Mouse (Mus musculus): Measurements from ENCODE around the gene Zfp94. TPM values are rescaled to one million over a fixed set of nuclear protein-coding genes. Genes with fewer than 3 reads are reported as not detected.

Zfp94 gene
- polyA plus RNA-seq, 1 experiment from 2014 or later: 19.2 TPM

GRCm38 (mm10) chr7:24326273-24327135 lies 10.0 kb upstream of the Zfp94 start:
- H3K27ac ChIP-seq (replicated peaks; ENCODE audit: low read depth, low read length): no peak overlapping the region
- no peaks in the 10 kb centered on the region for H3K36me3 ChIP-seq (ENCODE audit: control insufficient read depth, insufficient read depth, low read length)
- H3K4me3 ChIP-seq (replicated peaks; ENCODE audit: low read depth, low read length): peak overlapping the region; percentile 25; the same call in 1 of the 2 replicates
- H3K9me3 ChIP-seq (ENCODE audit: control insufficient read depth, low read length): peaks cover 8% of the 10 kb centered on the region; the same call in 1 of the 2 replicates
- peak overlapping the region; percentile 50 for H3K4me2 ChIP-seq (ENCODE audit: low read length)
- DNase-seq (peak; percentile 48), ATAC-seq (ENCODE audit: low FRiP score, low TSS enrichment) (no peak)
- WGBS: 36% methylated on average over 20 of the region's 20 CpGs
- H3K9ac ChIP-seq (replicated peaks; ENCODE audit: low read length): no peak overlapping the region
- no peaks in the 10 kb centered on the region for H3K4me1 ChIP-seq (ENCODE audit: control insufficient read depth, insufficient read depth, low read length)
- H3K27me3 ChIP-seq (ENCODE audit: control insufficient read depth, insufficient read depth, low read length): no peaks in the 10 kb centered on the region

- ATAC-seq (ENCODE audit: low FRiP score, low TSS enrichment) (no peak), DNase-seq (peak; percentile 58)
- WGBS: 11% methylated on average over 13 of the region's 13 CpGs
- Histone ChIP-seq H3K9me3 (ENCODE audit: control insufficient read depth, low read length) (peaks cover 8% of the 10 kb centered on the region; the same call in 1 of the 2 replicates), H3K9ac (replicated peaks; ENCODE audit: low read length) (no peak overlapping the region), H3K4me1 (ENCODE audit: control insufficient read depth, insufficient read depth, low read length) (no peaks in the 10 kb centered on the region), H3K4me2 (ENCODE audit: low read length) (peak overlapping the region; percentile 50), H3K36me3 (ENCODE audit: control insufficient read depth, insufficient read depth, low read length) (no peaks in the 10 kb centered on the region), H3K4me3 (replicated peaks; ENCODE audit: low read depth, low read length) (peak overlapping the region; percentile 25), H3K27ac (replicated peaks; ENCODE audit: low read depth, low read length) (no peak overlapping the region), H3K27me3 (ENCODE audit: control insufficient read depth, insufficient read depth, low read length) (no peaks in the 10 kb centered on the region)
Measured at GRCm38 (mm10) chr7:24325675-24326128, 9.2 kb upstream of the Zfp94 start.

DNA sequence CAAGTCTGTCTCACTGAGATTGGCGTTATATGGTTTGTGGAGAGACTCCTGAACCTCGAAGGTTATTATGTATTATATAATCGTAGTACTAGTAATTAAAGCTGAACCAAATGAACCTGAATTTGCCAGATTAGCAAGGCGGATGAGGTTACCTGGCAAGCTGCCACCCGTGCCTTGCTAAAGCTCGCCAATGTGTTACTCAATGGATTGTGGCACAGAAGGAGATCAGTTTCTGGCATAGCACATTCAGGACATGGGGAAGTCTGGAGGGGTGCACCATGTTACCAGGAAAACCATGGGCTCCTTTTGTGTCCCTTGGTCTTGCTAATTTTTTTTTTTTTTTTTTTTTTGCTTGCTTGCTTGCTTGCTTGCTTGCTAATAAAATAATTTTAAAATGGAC lies 8.7 kb upstream of the Zfp94 start:
- no peak overlapping the region for H3K9ac ChIP-seq (replicated peaks; ENCODE audit: low read length)

GRCm38 (mm10) chr7:24322593-24322992 lies 6.1 kb upstream of the Zfp94 start:
- Histone ChIP-seq H3K9me3 (ENCODE audit: control insufficient read depth, low read length) (peaks cover 8% of the 10 kb centered on the region; the same call in 1 of the 2 replicates), H3K4me2 (ENCODE audit: low read length) (no peak overlapping the region), H3K27me3 (ENCODE audit: control insufficient read depth, insufficient read depth, low read length) (no peaks in the 10 kb centered on the region), H3K27ac (replicated peaks; ENCODE audit: low read depth, low read length) (no peak overlapping the region), H3K4me1 (ENCODE audit: control insufficient read depth, insufficient read depth, low read length) (no peaks in the 10 kb centered on the region), H3K4me3 (replicated peaks; ENCODE audit: low read depth, low read length) (no peak overlapping the region), H3K36me3 (ENCODE audit: control insufficient read depth, insufficient read depth, low read length) (no peaks in the 10 kb centered on the region), H3K9ac (replicated peaks; ENCODE audit: low read length) (no peak overlapping the region)
- WGBS: 82% methylated on average over 4 of the region's 4 CpGs
- ATAC-seq (ENCODE audit: low FRiP score, low TSS enrichment) (no peak), DNase-seq (no peak)

More for the DNA sequence above, 8.7 kb upstream of the Zfp94 start:
- Histone ChIP-seq H3K36me3 (ENCODE audit: control insufficient read depth, insufficient read depth, low read length) (no peaks in the 10 kb centered on the region), H3K9me3 (ENCODE audit: control insufficient read depth, low read length) (peaks cover 8% of the 10 kb centered on the region; the same call in 1 of the 2 replicates), H3K27me3 (ENCODE audit: control insufficient read depth, insufficient read depth, low read length) (no peaks in the 10 kb centered on the region), H3K4me3 (replicated peaks; ENCODE audit: low read depth, low read length) (no peak overlapping the region; the same call in 1 of the 2 replicates), H3K27ac (replicated peaks; ENCODE audit: low read depth, low read length) (no peak overlapping the region), H3K4me2 (ENCODE audit: low read length) (peak overlapping the region; percentile 50), H3K4me1 (ENCODE audit: control insufficient read depth, insufficient read depth, low read length) (no peaks in the 10 kb centered on the region)
- ATAC-seq (ENCODE audit: low FRiP score, low TSS enrichment): no peak
- peak; percentile 42 for DNase-seq
- WGBS: 80% methylated on average over 6 of the region's 6 CpGs

DNA sequence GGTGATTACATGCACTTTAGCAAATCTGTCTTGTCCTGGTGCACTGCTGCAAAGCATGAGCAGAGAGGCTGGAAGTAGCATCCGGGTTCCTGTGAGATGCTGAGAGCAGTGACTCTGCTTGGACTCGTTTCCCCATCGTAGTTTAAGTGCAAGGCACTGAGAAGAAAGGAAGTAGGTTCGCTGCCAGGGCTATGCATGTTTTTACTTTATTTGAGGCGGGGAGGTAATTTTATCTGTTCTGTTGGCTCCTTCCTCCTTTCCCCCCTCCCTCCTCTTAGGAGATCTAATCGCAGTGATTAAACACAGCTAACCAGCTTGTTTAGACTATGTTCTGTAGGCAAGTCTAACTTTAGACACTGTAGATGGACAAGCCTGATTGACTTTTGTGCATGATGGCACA lies 2.5 kb upstream of the Zfp94 start:
- no peak overlapping the region for H3K4me3 ChIP-seq (replicated peaks; ENCODE audit: low read depth, low read length)
- DNase-seq: no peak
- WGBS: 75% methylated on average over 6 of the region's 6 CpGs
- H3K9me3 ChIP-seq (ENCODE audit: control insufficient read depth, low read length): peaks cover 5% of the 10 kb centered on the region; the same call in 1 of the 2 replicates
- H3K4me1 ChIP-seq (ENCODE audit: control insufficient read depth, insufficient read depth, low read length): peaks cover 5% of the 10 kb centered on the region
- ATAC-seq (ENCODE audit: low FRiP score, low TSS enrichment): no peak
- H3K4me2 ChIP-seq (ENCODE audit: low read length): no peak overlapping the region
- H3K36me3 ChIP-seq (ENCODE audit: control insufficient read depth, insufficient read depth, low read length): peaks cover 2% of the 10 kb centered on the region; the same call in 1 of the 2 replicates
- no peak overlapping the region for H3K9ac ChIP-seq (replicated peaks; ENCODE audit: low read length)
- H3K27ac ChIP-seq (replicated peaks; ENCODE audit: low read depth, low read length): no peak overlapping the region
- no peaks in the 10 kb centered on the region for H3K27me3 ChIP-seq (ENCODE audit: control insufficient read depth, insufficient read depth, low read length)

- Histone ChIP-seq H3K9ac (replicated peaks; ENCODE audit: low read length) (peak overlapping the region; percentile 90), H3K27ac (replicated peaks; ENCODE audit: low read depth, low read length) (peak overlapping the region; percentile 75), H3K9me3 (ENCODE audit: control insufficient read depth, low read length) (no peaks in the 10 kb centered on the region), H3K4me3 (replicated peaks; ENCODE audit: low read depth, low read length) (peak overlapping the region; percentile 62), H3K27me3 (ENCODE audit: control insufficient read depth, insufficient read depth, low read length) (no peaks in the 10 kb centered on the region), H3K4me2 (ENCODE audit: low read length) (peak overlapping the region; percentile 80), H3K4me1 (ENCODE audit: control insufficient read depth, insufficient read depth, low read length) (peaks cover 5% of the 10 kb centered on the region), H3K36me3 (ENCODE audit: control insufficient read depth, insufficient read depth, low read length) (peaks cover 17% of the 10 kb centered on the region)
- DNase-seq (no peak), ATAC-seq (ENCODE audit: low FRiP score, low TSS enrichment) (peak; percentile 80; the same call in 1 of the 2 replicates)
- 31% methylated on average over 29 of the region's 29 CpGs for WGBS
Measured at GRCm38 (mm10) chr7:24315726-24316566, 520 bp downstream of the Zfp94 start.

GRCm38 (mm10) chr7:24300771-24301282 lies 15.6 kb downstream of the Zfp94 start, which contains the start of gene Zfp61:
TSS of gene Zfp61 (minus strand) at chr7:24301232.
- peak within 1 kb of the TSS; percentile 82; the same call in 1 of the 2 replicates for H3K9ac ChIP-seq (replicated peaks; ENCODE audit: low read length)
- DNase-seq (peak; percentile 79), ATAC-seq (ENCODE audit: low FRiP score, low TSS enrichment) (peak; percentile 57; the same call in 1 of the 2 replicates)
- H3K27ac ChIP-seq (replicated peaks; ENCODE audit: low read depth, low read length): peak within 1 kb of the TSS; percentile 91; the same call in 1 of the 2 replicates
- H3K27me3 ChIP-seq (ENCODE audit: control insufficient read depth, insufficient read depth, low read length): no peaks in the 10 kb centered on the region
- WGBS: 1% methylated on average over 13 of the region's 13 CpGs
- H3K4me3 ChIP-seq (replicated peaks; ENCODE audit: low read depth, low read length): peak within 1 kb of the TSS; percentile 75
- H3K4me1 ChIP-seq (ENCODE audit: control insufficient read depth, insufficient read depth, low read length): peaks cover 12% of the 10 kb centered on the region
- no peaks in the 10 kb centered on the region for H3K9me3 ChIP-seq (ENCODE audit: control insufficient read depth, low read length)
- H3K4me2 ChIP-seq (ENCODE audit: low read length): peak within 1 kb of the TSS; percentile 83
- peaks cover 48% of the 10 kb centered on the region for H3K36me3 ChIP-seq (ENCODE audit: control insufficient read depth, insufficient read depth, low read length)

GRCm38 (mm10) chr7:24299823-24300481 lies 16.5 kb downstream of the Zfp94 start:
- H3K27me3 ChIP-seq (ENCODE audit: control insufficient read depth, insufficient read depth, low read length): no peaks in the 10 kb centered on the region
- peak overlapping the region; percentile 75 for H3K4me3 ChIP-seq (replicated peaks; ENCODE audit: low read depth, low read length)
- DNase-seq (peak; percentile 24), ATAC-seq (ENCODE audit: low FRiP score, low TSS enrichment) (peak; percentile 35)
- peaks cover 53% of the 10 kb centered on the region for H3K36me3 ChIP-seq (ENCODE audit: control insufficient read depth, insufficient read depth, low read length)
- H3K4me2 ChIP-seq (ENCODE audit: low read length): peak overlapping the region; percentile 83
- under 1% methylated on average over 18 of the region's 18 CpGs for WGBS
- peak overlapping the region; percentile 91 for H3K27ac ChIP-seq (replicated peaks; ENCODE audit: low read depth, low read length)
- peaks cover 12% of the 10 kb centered on the region for H3K4me1 ChIP-seq (ENCODE audit: control insufficient read depth, insufficient read depth, low read length)
- no peaks in the 10 kb centered on the region for H3K9me3 ChIP-seq (ENCODE audit: control insufficient read depth, low read length)
- H3K9ac ChIP-seq (replicated peaks; ENCODE audit: low read length): peak overlapping the region; percentile 82

All from midbrain, embryonic 14.5 days (tissue).